Mouse (Mus musculus) heart, embryonic 12.5 days (tissue): ENCODE results near the gene Samd4b. TPM values are rescaled to one million over a fixed set of nuclear protein-coding genes. Genes with fewer than 3 reads are reported as not detected.
A peak's percentile ranks its signal among the peaks of the same experiment; 100 is the strongest.
"Not testable (repeated sequence)": the region's sequence is repeated elsewhere in the genome, so short reads cannot be mapped to it uniquely, and the experiment has no call there.

Source experiments
- ATAC-seq: fragments of 200-750 bp; cut with Nextera tagmentation; 2 replicates; pipeline ENCODE4 v1.8.0; 2017; ENCODE audit warnings: moderate TSS enrichment, moderate library complexity; ENCODE audit not compliant: insufficient number of reproducible peaks, low FRiP score
- H3K27ac ChIP-seq: fragments of 300-500 bp; sonication (generic); 2 replicates; pipeline ENCODE4 v1.5.1; 2016; ENCODE audit warnings: mild to moderate bottlenecking, moderate library complexity; ENCODE audit not compliant: poor library complexity, severe bottlenecking
- H3K27me3 ChIP-seq: fragments of 300-500 bp; sonication (generic); replicated peaks from 2 replicates; pipeline ENCODE4 v1.6.1; 2016; ENCODE audit warnings: mild to moderate bottlenecking, moderate library complexity
- H3K36me3 ChIP-seq: fragments of 300-500 bp; sonication (generic); 2 replicates; pipeline ENCODE4 v1.6.1; 2016; ENCODE audit warnings: mild to moderate bottlenecking, moderate library complexity
- H3K4me1 ChIP-seq: fragments of 300-500 bp; sonication (generic); replicated peaks from 2 replicates; pipeline ENCODE4 v1.6.1; 2016; ENCODE audit warnings: mild to moderate bottlenecking
- H3K4me2 ChIP-seq: fragments of 300-500 bp; sonication (generic); 2 replicates; pipeline ENCODE4 v1.6.1; 2016; ENCODE audit warnings: mild to moderate bottlenecking, moderate library complexity
- H3K4me3 ChIP-seq: fragments of 300-500 bp; sonication (generic); 2 replicates; pipeline ENCODE4 v1.5.1; 2016; ENCODE audit warnings: mild to moderate bottlenecking
- H3K9ac ChIP-seq: fragments of 300-500 bp; sonication (generic); 2 replicates; pipeline ENCODE4 v1.6.1; 2016; ENCODE audit warnings: mild to moderate bottlenecking, moderate library complexity
- H3K9me3 ChIP-seq: fragments of 300-500 bp; sonication (generic); replicated peaks from 2 replicates; pipeline ENCODE4 v1.6.1; 2016; ENCODE audit warnings: mild to moderate bottlenecking, moderate library complexity
- WGBS: fragments of 180-500 bp; shearing (Covaris S2); methylation state at CpG from one replicate; pipeline ENCODE4 v1.1.7; 2016; 5-methylcytosine and 5-hydroxymethylcytosine counted together
- polyA plus RNA-seq: library from polyadenylated mRNA; unstranded; fragments of >200 nt; fragmentation: Nextera tagmentation; extraction: Ambion mirVana; gene quantifications from 2 replicates; pipeline ENCODE4 v1.2.1, GENCODE M21; 2016

Gene Samd4b
- polyA plus RNA-seq, 1 experiment from 2014 or later = 29.5 TPM

DNA sequence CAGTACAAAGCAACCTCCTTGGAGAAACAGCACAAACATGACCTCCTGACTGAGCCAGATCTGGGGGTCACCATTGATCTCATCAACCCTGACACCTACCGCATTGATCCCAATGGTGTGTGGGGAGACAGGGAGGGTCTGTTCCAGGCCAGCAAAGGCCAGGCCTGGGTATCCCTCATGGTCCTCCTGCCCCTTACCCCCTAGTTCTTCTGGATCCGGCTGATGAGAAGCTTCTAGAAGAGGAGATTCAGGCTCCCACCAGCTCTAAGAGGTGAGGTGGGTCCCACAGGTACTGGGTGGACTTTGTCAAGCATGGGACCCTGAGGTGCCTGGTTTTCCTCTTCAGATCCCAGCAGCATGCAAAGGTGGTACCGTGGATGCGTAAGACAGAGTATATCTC, 202.5 kb downstream of the Samd4b start:
- Histone ChIP-seq H3K4me3 (no peak overlapping the region), H3K36me3 (peaks cover 60% of the 10 kb centered on the region), H3K4me2 (no peak overlapping the region), H3K9me3 (no peaks in the 10 kb centered on the region), H3K4me1 (peaks cover 20% of the 10 kb centered on the region), H3K27ac (no peak overlapping the region), H3K27me3 (no peaks in the 10 kb centered on the region), H3K9ac (no peak overlapping the region)
- 94% methylated on average over 4 of the region's 4 CpGs for WGBS
- no peak for ATAC-seq

DNA sequence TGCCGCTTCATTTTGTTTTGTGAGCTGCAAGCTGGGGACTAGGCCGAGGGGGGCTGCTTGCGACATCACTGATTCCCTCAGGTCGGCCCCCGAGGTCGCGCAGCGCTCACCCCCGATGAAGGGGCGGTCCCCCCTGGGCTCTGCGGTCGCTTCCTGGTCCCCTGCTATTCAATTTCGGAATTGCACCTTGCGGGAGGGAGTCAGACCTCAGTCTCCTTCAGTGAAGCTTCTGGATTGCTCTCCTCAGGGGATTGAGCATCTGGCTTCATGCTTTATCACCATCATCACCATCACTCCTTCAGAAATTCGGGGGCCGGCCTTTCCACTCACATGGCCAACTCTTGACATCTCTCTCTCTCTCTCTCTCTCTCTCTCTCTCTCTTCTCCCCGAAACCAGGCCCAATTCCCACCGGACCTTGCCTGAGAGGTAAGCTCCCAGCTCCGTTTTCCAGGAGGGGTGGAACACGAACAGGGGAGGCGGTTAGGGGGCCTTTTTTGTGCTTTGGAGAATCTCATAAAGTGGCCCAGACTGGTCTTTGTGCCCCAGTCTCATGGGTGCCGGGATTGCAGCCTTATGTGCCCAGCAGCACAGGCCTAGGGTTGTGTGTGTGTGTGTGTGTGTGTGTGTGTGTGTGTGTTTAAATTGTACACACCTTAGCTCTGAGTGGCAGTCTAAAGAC, 204.5 kb downstream of the Samd4b start:
- 0 out of 2 replicates have a peak, but pooled peaks have one; percentile 0 for ATAC-seq
- H3K9ac ChIP-seq = peak overlapping the region; percentile 88
- peak overlapping the region; percentile 98 for H3K4me2 ChIP-seq
- H3K4me3 ChIP-seq = peak overlapping the region; percentile 92
- H3K4me1 ChIP-seq = peaks cover 20% of the 10 kb centered on the region
- no peaks in the 10 kb centered on the region for H3K9me3 ChIP-seq
- peaks cover 61% of the 10 kb centered on the region for H3K36me3 ChIP-seq
- 4% methylated on average over 22 of the region's 22 CpGs for WGBS
- peak overlapping the region; percentile 68 for H3K27ac ChIP-seq
- no peaks in the 10 kb centered on the region for H3K27me3 ChIP-seq

DNA sequence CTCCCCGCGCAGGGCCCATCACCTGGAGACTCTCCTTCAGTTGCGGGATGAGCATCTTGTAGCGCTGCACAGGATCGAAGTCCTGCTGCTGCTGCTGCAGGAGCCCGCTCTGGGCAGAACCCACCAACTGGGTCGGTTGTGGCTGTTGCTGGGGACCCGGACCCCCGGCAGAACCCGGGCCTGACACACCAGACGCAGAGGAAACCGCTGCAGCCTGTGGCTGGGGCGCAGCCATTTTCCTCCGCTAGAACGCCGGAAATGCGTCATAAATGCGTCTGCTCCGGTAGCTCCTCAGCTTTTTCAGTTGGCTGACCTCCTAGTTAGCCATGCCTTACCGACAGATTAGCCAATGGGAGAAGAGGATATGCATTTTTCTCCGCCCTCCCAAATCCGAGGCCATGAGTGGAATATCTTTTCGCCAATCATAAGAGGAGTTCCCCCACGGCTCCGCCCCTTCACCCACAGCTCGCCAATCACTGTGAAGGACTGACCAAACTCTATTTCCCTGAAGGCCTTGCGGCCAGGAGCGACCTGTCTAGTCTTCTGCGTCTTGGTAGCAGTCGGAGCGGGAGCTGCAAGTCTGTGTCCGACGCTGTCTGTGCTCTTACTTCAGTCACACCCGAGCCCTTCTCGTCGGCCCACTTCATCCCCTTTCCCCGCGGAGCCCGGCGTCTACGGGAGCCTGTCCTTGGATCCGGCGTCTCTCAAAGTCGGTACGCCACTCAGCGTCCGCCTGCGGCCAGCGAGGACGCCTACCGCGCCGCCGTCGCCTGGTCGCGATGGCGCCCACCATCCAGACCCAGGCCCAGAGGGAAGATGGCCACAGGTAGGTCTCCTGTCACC, 205.3 kb downstream of the Samd4b start, which contains the start of the genes Med29 and Paf1:
Gene Med29 (minus strand): TSS at position 280 of the 843 bp plus-strand sequence.
Gene Paf1 (plus strand): TSS at position 523 of the 843 bp plus-strand sequence.
- WGBS = under 1% methylated on average over 58 of the region's 58 CpGs

DNA sequence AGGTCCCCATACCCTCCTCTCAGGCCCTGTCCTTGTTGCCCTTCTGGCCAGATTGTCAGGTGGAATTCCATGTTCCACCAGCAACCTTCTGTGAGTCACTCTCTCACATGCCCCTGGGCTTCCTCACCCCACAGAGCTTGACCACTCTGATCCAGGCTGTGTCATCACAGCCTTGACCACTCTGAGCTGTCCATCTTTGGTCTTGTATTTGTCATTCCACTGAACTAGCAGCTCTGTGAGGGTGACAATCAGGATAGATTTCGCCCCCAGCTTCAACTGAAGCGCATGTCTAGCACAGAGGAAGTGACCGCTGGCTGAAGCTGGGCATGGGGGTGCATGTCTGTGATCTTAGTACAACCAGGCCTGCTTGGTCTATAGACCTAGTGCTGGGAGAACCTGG, 207.6 kb downstream of the Samd4b start:
- H3K4me3 ChIP-seq = no peak overlapping the region
- peaks cover 20% of the 10 kb centered on the region for H3K4me1 ChIP-seq
- no peak overlapping the region for H3K9ac ChIP-seq
- H3K27ac ChIP-seq = no peak overlapping the region
- no peak for ATAC-seq
- 96% methylated on average over 3 of the region's 3 CpGs for WGBS
- no peaks in the 10 kb centered on the region for H3K9me3 ChIP-seq
- H3K27me3 ChIP-seq = no peaks in the 10 kb centered on the region
- H3K4me2 ChIP-seq = no peak overlapping the region
- peaks cover 53% of the 10 kb centered on the region for H3K36me3 ChIP-seq

More for the DNA sequence above, 205.3 kb downstream of the Samd4b start, which contains the start of the genes Med29 and Paf1:
- peak; percentile 97 for ATAC-seq
- Histone ChIP-seq H3K4me2 (peak within 1 kb of the TSS; percentile 98), H3K4me3 (peak within 1 kb of the TSS; percentile 92), H3K9ac (peak within 1 kb of the TSS; percentile 93), H3K9me3 (no peaks in the 10 kb centered on the region), H3K4me1 (peaks cover 20% of the 10 kb centered on the region), H3K36me3 (peaks cover 61% of the 10 kb centered on the region), H3K27ac (peak within 1 kb of the TSS; percentile 68), H3K27me3 (no peaks in the 10 kb centered on the region)

DNA sequence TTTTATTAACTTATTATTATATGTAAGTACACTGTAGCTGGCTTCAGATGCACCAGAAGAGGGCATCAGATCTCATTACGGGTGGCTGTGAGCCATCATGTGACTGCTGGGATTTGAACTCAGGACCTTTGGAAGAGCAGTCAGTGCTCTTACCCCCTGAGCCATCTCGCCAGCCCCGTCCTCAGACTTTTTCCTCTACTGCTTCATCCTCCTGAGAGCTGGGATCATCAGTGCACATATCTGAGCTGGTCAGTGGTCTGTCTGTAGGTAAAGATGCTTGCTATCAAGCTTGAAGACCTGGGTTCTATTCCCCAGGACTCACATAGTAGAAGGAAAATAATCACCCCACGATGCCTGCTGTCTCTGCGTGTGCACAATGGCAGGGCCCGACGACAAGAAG, 210.6 kb downstream of the Samd4b start:
- not testable (repeated sequence) for ATAC-seq, H3K4me3 ChIP-seq, H3K9ac ChIP-seq, H3K27ac ChIP-seq, H3K9me3 ChIP-seq, H3K4me2 ChIP-seq, H3K27me3 ChIP-seq
- 90% methylated on average over 7 of the region's 7 CpGs for WGBS
- Histone ChIP-seq H3K36me3 (peaks cover 45% of the 10 kb centered on the region), H3K4me1 (peaks cover 28% of the 10 kb centered on the region)

DNA sequence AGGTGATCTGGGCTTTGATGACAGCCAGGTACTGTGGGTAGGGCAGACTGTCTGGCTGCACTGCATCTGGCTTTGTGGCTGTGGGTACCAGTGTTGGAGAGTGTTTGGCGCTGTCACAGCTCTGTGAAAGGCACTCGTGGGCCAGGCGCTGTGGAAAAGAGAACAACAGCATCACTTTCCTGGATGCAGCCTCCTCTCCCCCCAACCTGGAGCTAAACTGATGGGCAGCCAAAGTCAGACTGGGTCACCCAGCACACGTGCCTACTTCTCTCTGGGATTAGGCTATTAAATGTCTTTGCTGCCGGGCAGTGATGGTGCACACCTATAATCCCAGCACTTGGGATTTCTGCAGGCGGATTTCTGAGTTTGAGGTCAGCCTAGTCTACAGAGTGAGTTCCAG, 211.1 kb downstream of the Samd4b start:
- Histone ChIP-seq H3K36me3 (peaks cover 45% of the 10 kb centered on the region), H3K4me1 (peaks cover 29% of the 10 kb centered on the region)
- H3K27ac ChIP-seq, ATAC-seq, H3K4me3 ChIP-seq, H3K27me3 ChIP-seq, H3K9ac ChIP-seq, H3K4me2 ChIP-seq, H3K9me3 ChIP-seq: not testable (repeated sequence)
- 84% methylated on average over 6 of the region's 6 CpGs for WGBS

DNA sequence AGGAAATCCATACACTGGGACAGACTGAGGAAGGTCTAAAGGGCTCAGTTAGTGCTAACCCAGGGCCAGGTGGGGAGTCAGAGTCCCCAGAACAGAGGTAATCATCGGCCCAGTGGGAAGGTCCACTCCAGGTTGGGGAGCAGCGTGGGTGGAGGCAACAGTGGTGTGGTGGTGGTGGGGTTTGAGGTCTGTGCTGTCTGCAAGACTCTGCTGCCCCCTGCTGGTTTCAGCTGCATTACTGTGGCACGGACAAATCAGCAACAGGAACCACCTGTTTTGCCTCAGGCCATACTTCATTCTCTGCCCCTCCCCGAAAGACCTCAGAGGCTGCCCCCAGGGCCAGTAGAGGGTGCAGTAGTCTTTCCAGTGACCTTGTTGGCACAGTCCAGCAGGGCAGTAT, 211.5 kb downstream of the Samd4b start:
- H3K27me3 ChIP-seq = no peaks in the 10 kb centered on the region
- H3K27ac ChIP-seq = 0 out of 2 replicates have a peak overlapping the region, but pooled peaks have one; percentile 3
- peaks cover 29% of the 10 kb centered on the region for H3K4me1 ChIP-seq
- no peak overlapping the region for H3K9ac ChIP-seq
- ATAC-seq = peak; percentile 54
- no peak overlapping the region for H3K4me3 ChIP-seq
- peaks cover 45% of the 10 kb centered on the region for H3K36me3 ChIP-seq
- no peak overlapping the region for H3K4me2 ChIP-seq
- no peaks in the 10 kb centered on the region for H3K9me3 ChIP-seq
- 11% methylated on average over 4 of the region's 4 CpGs for WGBS

DNA sequence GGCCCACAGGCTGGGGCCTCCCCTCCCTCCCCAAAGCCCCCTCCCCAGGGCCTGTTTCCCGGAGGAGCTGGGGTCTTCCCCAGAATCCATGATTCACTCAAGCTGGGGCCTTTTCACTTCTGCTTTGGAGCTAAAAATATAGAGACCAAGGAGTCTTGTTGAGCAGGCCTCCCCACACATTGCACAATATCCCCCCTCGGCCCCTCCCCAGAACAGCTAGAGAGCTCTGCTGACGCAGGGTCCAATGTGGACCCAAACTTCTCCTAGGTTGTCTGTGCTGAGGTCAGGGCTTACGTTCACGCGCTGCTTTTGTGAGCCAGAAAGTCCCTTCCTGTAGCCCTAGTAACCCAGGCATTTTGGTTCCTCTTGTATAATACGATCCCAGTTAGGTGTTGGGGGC, 211.9 kb downstream of the Samd4b start:
- H3K4me3 ChIP-seq = no peak overlapping the region
- no peaks in the 10 kb centered on the region for H3K9me3 ChIP-seq
- H3K27me3 ChIP-seq = no peaks in the 10 kb centered on the region
- no peak for ATAC-seq
- peaks cover 45% of the 10 kb centered on the region for H3K36me3 ChIP-seq
- peak overlapping the region; percentile 3; the same call in 1 of the 2 replicates for H3K27ac ChIP-seq
- 79% methylated on average over 7 of the region's 7 CpGs for WGBS
- no peak overlapping the region for H3K4me2 ChIP-seq
- peaks cover 29% of the 10 kb centered on the region for H3K4me1 ChIP-seq
- H3K9ac ChIP-seq = no peak overlapping the region

DNA sequence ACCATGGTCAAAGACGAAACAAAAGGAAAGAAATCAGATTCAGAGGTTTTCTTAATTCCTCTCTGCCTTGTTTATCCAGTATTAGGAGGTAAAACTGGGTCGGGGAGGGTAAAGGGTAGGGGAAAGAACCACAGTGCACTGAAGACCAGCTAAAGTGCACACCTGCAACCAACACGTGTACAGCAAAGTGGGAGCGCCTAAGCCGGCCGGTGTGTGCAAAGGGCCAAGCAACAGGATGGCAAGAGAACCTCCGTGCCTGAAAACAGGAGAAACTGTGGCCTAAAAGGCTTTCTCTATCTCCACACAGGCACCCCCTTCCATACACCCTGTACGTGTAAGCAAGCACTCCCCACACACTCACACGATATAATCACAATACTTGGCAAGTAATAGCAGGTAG, 212.7 kb downstream of the Samd4b start:
- Histone ChIP-seq H3K9ac (no peak overlapping the region), H3K27me3 (no peaks in the 10 kb centered on the region), H3K4me2 (no peak overlapping the region), H3K4me1 (peaks cover 37% of the 10 kb centered on the region), H3K36me3 (peaks cover 38% of the 10 kb centered on the region), H3K4me3 (no peak overlapping the region), H3K9me3 (no peaks in the 10 kb centered on the region), H3K27ac (no peak overlapping the region)
- no peak for ATAC-seq
- 92% methylated on average over 9 of the region's 9 CpGs for WGBS

DNA sequence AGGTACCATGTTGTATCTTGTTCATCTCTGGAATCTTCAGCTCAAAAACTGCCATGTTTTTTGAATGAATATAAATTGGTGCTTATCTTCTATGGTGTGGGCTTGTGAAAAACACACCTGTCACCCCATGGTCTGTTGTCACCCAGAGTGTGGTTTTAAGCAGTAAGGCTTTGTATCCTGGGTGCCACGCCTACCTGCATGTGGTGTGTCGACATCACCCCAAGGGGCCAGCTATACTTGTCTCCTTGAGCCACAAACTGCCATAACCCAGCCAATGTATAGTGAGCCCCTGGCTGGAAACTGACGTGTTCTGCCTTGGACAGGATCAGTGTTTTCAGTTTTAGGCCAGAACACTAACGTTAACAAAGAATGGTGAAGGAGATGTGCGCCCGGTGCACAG, 213.8 kb downstream of the Samd4b start:
- Histone ChIP-seq H3K9ac (no peak overlapping the region), H3K9me3 (no peaks in the 10 kb centered on the region), H3K4me1 (peaks cover 43% of the 10 kb centered on the region), H3K27me3 (no peaks in the 10 kb centered on the region), H3K4me3 (no peak overlapping the region), H3K4me2 (no peak overlapping the region), H3K36me3 (peaks cover 28% of the 10 kb centered on the region), H3K27ac (no peak overlapping the region)
- ATAC-seq = no peak
- WGBS = 83% methylated on average over 6 of the region's 6 CpGs

DNA sequence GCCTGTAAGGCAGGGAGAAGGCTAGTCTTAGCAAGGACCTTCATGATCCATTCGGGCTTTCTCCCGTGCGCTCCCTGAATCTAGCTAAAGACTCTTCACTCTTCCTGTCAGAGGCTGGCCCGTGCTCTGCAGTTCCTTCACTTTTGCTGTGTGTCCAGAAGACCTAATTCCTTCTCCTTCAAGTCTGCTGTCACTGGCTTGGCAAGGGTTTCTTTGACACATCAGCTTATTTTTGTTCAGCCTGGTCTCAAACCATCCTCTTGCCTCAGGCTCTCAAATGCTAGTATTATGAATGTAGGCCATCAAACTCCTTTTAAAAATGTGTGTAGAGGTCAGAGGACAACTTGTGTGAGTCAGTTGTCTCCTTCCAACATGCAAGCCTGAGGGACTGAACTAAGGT, 214.3 kb downstream of the Samd4b start:
- H3K4me1 ChIP-seq = peaks cover 43% of the 10 kb centered on the region
- H3K9ac ChIP-seq = 0 out of 2 replicates have a peak overlapping the region, but pooled peaks have one; percentile 78
- no peak overlapping the region for H3K4me3 ChIP-seq
- no peaks in the 10 kb centered on the region for H3K9me3 ChIP-seq
- 67% methylated on average over 4 of the region's 4 CpGs for WGBS
- no peak for ATAC-seq
- peaks cover 23% of the 10 kb centered on the region for H3K36me3 ChIP-seq
- no peaks in the 10 kb centered on the region for H3K27me3 ChIP-seq
- H3K4me2 ChIP-seq = peak overlapping the region; percentile 76; the same call in 1 of the 2 replicates
- peak overlapping the region; percentile 100 for H3K27ac ChIP-seq
